Mouse (Mus musculus): ENCODE results near the gene Acadvl. TPM values are rescaled to one million over a fixed set of nuclear protein-coding genes. Genes with fewer than 3 reads are reported as not detected.

The Acadvl gene
- total RNA-seq (2023): 57.5 TPM

DNA sequence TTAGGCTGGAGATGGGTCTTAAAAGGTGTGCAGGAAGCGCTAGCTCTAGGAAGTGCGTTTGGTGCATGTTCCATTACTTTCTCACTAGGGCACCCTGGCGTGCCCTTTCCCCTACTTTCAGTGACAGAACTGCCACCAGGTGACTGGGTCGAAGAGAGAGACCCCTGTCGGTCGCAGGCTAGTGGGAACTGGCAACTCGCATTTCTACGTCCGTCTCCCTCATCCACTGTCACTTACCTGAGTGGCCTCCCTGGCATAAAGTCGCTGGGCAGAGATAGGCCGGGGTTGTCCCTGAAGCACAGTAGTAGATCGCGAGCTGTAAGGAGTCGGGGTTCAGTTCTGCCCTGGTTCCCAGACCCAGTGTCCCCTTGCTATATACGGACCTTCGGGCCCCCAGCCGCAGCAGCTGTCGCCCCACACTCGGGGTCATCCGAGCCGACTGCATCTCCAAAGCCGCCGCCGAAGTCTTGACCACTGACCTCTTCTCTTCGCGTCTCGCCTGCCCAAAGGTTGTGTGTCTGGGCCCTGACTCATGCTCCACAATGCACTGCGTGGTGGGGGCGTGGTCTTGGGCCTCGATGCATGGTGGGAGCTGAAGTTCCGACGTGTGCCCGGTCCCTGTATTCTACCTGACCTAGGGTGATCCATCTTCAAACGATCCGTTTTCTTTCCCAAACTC, at the start of gene Acadvl:
Gene Acadvl, minus strand, starts transcription at position 532 of the 679 bp plus-strand sequence.

DNA sequence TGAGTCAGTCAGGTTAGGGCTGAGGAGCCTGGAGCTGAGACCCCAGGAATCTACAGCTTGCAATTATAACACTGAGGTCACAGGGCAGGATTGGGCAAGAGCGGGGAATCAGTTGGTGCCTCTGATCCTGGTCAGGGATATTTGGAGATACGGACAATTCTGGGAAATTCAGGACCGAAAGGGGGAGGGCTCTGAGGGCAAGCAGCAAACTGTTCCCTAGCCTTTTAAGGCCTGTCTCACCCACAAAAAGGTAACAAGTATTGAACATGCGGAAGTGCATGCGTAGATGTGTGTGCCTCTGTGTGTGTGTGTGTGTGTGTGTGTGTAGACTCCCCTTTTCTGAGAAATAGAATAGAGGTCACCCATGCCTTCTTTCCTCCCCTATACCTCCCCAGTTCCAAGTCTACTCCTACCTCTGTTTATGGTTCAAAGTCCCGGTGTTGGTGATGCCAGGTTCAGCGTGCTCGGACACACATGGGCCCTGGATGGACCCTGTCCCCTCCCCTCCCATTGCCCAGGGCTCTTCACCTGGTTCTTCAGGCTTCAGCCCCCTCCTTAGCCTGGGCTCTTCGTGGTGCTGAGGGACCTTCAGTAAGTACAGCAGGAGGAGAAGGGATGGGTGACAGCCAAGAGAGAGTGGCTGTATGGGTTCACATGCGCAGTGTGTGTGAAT, 38.8 kb upstream of the Acadvl start, which contains the start of gene Asgr1:
Gene Asgr1, plus strand, starts transcription at position 188 of the 673 bp plus-strand sequence.

DNA sequence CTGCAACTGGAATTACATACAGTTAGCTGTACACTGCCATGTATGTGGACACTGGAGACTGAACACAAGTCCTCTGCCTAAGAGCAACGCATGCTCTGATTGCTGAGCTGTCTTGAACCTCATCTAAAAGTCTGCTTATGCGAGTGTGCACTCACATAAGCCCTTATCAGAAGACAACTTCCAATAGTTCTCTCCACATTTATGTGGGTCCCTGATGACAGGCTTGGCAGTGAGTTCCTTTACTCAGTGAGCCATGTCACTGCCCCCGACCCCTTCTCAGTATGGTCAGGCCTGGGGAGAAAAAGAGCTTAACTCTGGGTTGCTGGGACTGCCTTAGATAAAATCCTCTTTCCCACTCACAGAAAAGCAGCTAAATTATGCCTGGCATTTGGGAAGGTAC, 1.5 kb upstream of the Acadvl start, which contains the start of gene Dlg4:
Gene Dlg4, plus strand, starts transcription at position 274 of the 400 bp plus-strand sequence.

DNA sequence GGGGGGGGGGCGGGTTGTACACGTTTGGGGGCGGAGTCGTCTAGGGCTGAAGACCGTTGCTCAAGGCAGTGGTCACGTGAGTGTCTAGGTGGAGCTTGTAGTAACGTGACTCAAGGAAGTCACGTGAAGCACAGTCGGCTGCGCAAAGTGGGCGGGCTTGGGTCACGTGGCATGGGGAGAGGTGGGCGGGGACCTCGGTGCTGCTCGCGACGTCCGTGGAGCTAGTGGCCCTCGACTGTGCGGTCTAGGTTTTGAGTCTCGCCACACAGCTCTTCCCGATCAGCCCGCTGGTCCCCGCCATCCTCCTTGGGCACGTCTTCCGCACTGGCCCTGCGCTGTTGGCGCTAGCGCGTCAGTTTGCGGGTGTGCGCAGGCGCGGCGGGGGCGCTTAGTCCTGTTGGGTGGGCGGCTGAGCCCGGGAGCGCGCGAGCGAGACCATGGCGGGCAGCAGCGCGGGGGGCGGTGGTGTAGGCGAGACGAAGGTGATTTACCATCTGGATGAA, 14.8 kb downstream of the Acadvl start, which contains the start of gene Dvl2:
Gene Dvl2, plus strand, starts transcription at position 200 of the 503 bp plus-strand sequence.

DNA sequence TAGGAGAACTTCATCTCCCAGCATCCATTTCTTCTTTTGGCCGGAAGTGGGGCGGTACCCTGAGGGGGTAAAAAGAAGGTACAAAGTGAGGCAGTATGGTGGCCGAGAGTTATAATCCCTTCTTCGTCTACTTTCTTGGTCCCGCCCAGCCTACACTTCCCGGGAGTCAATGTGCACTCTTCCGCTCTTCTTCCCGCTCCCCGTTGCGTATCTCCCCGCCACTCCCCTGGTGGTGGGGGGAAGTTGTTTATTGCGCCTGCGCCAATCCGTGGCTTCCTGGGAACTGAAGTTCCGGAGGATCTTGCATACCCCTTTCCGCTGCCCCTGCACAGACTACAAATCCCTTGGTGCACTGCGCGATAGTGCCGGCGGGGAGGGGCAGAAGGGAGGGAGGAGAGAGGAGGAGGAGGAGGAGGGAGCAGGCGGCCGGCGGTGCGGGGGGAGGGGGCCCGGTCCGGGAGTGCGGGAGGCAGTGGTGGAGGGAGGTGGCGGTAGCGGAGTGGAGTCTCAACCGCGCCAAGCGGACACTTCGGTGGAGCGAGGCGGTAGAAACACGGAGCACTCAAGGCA, 19.7 kb downstream of the Acadvl start, which contains the start of gene Phf23:
Gene Phf23, plus strand, starts transcription at position 387 of the 570 bp plus-strand sequence.

DNA sequence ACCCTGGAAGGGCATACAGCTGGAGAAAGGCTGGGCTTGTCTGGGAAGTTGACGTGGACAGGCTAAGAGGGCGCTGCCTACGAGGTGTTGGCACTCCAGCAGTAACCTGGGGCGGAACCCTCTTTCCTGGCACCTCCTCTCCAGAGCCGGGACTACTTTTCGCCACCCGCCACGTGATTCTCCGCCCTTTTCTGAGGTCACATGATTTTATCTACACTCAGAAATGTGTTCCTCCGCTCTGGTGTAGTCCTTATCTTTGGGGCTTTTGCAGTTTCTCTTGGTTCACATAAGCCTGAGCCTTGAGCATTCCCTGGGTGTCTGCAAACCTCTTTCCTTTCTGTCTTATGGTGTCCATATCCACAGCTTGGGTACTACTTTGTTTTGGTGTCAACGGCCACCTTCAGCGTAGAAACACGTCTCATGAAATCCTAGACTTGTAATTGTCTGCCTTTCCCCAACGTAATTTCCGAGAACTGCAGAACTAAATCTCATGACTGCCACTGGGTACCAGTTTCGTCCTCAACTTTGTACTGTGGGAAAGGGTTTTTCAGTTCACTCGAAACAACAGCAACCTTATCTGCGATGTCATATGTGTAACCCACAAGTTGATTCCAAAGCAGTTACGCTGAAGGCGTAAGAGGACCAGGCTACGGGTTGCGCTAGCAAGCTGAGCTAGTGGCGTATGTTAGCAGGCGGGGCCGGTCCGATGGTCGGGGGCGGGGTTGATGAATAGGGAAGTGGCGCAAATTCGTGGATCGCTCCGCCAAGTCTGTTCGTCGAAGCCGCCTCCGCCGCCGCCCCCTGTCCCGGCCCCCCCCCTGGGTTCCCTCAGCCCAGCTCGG, 24.1 kb downstream of the Acadvl start, which contains the start of gene Gabarap:
Gene Gabarap, plus strand, starts transcription at position 294 of the 842 bp plus-strand sequence.

DNA sequence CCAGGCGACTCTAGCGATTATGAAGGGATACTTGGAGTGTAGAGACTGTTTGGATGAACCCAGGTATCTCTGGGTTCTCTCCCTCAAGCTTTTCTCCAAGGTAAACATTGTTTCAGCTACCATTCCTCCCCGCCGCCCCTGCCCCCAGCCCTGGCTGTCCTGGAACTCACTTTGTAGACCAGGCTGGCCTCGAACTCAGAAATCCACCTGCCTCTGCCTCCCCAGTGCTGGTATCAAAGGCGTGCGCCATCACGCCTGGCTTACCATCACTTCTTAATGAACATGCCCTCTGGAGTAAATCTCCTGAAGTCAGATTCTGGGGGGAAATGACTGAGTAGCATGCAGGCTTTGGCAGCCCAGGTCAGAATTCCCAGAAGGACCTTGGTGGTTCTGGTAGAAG, 33.0 kb downstream of the Acadvl start, which contains the start of gene Elp5:
Gene Elp5, minus strand, starts transcription at position 293 of the 400 bp plus-strand sequence.

DNA sequence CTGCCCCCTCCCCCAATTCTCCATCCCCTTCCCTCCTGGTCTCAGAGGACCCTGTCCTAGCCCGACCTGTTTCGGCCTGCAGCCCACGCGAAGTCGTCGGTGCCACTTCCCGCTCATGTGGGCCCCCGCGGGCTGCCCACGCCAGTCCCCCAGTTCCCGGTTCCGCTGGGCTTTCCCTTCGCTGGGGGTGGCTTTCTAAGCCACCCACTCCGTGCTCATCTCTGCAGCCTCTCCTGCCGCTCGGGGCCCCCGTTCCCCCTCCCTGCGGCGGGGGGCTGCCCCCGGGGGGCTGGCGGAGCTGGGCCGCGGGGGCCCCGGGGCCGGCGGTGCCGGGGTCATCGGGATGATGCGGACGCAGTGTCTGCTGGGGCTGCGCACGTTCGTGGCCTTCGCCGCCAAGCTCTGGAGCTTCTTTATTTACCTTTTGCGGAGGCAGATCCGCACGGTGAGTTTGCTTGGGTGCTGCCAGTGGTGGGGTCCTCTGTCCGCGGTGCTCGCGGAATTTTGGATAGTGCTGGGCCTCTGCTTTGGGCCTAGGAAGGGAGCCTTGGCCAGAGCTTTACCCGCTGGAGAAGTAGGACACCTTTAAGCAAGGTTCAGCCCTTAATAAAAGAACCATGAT, 34.0 kb downstream of the Acadvl start, which contains the start of gene Ctdnep1:
Gene Ctdnep1, plus strand, starts transcription at position 16 of the 622 bp plus-strand sequence.

DNA sequence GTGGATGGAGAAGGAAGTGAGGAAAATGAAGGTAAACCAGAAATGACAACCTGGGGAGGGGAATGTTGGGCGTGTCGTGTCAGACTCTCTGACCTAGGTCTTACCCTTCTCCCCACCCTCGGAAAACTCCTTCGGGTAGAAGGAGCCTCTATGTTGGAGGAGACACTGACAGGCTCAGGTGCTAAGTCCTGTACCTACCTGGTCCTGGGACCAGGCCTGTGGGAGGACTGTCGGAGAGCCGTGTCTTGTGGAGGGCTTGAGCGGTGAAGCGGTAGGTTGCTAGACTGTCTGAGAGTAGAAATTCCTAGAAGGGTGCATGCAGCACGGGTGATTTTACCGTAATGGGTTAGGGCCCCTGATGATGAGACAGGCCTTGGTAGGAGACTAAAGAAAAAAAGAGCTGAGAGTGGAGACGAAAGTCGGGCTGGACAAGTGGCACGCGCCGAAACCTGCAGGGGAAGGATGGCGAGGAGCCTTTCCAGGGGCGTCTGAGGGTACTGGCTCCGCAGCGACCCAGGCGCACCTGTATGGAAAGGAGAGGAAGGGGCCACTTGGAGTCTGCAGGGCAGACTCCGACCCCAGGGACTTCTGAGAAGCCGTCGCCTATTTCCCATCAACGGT, 50.5 kb downstream of the Acadvl start, which contains the start of gene Cldn7:
Gene Cldn7, plus strand, starts transcription at position 130 of the 621 bp plus-strand sequence.

Other genes starting within 250 kb of the Acadvl start
- 52.5 TPM for gene Zbtb4, start 249.5 kb downstream of the Acadvl start, total RNA-seq (2023)
- gene Chrnb1, start 219.5 kb downstream of the Acadvl start, total RNA-seq (2023): 1.9 TPM
- not detected for gene Fgf11, start 213.6 kb downstream of the Acadvl start, total RNA-seq (2023)
- not detected for gene Tmem102, start 209.8 kb downstream of the Acadvl start, total RNA-seq (2023)
- gene Gm39566, start 200.1 kb downstream of the Acadvl start, total RNA-seq (2023): not detected
- not detected for gene Spem2, start 196.9 kb downstream of the Acadvl start, total RNA-seq (2023)
- not detected for gene Spem1, start 193.2 kb downstream of the Acadvl start, total RNA-seq (2023)
- 2.8 TPM for gene Nlgn2, start 177.6 kb downstream of the Acadvl start, total RNA-seq (2023)
- gene Tmem256, start 176.9 kb downstream of the Acadvl start, total RNA-seq (2023): 14.5 TPM
- gene Plscr3, start 169.0 kb downstream of the Acadvl start, total RNA-seq (2023): 10.6 TPM
- gene Tnk1, start 156.7 kb downstream of the Acadvl start, total RNA-seq (2023): not detected
- not detected for gene Tmem95, start 137.4 kb downstream of the Acadvl start, total RNA-seq (2023)
- 1.00 TPM for gene Kctd11, start 134.0 kb downstream of the Acadvl start, total RNA-seq (2023)
- gene Acap1, start 119.9 kb downstream of the Acadvl start, total RNA-seq (2023): 384 TPM
- 1.1 TPM for gene 2810408A11Rik, start 114.4 kb downstream of the Acadvl start, total RNA-seq (2023)
- 46.9 TPM for gene Neurl4, start 114.3 kb downstream of the Acadvl start, total RNA-seq (2023)
- gene Gps2, start 101.5 kb downstream of the Acadvl start, total RNA-seq (2023): 146 TPM
- gene Eif5a, start 93.5 kb downstream of the Acadvl start, total RNA-seq (2023): 275 TPM
- gene Ybx2, start 79.6 kb downstream of the Acadvl start, total RNA-seq (2023): not detected
- gene Slc2a4, start 67.2 kb downstream of the Acadvl start, total RNA-seq (2023): 0.62 TPM
- not detected for gene Cldn7, start 50.6 kb downstream of the Acadvl start, total RNA-seq (2023)
- 69.6 TPM for gene Ctdnep1, start 34.3 kb downstream of the Acadvl start, total RNA-seq (2023)
- 35.0 TPM for gene Elp5, start 32.9 kb downstream of the Acadvl start, total RNA-seq (2023)
- gene Gabarap, start 24.3 kb downstream of the Acadvl start, total RNA-seq (2023): 187 TPM
- 50.0 TPM for gene Phf23, start 19.6 kb downstream of the Acadvl start, total RNA-seq (2023)
- 26.9 TPM for gene Dvl2, start 14.8 kb downstream of the Acadvl start, total RNA-seq (2023)
- 38.6 TPM for gene Dlg4, start 1.5 kb upstream of the Acadvl start, total RNA-seq (2023)
- gene Asgr1, start 38.7 kb upstream of the Acadvl start, total RNA-seq (2023): not detected
- not detected for gene Asgr2, start 77.2 kb upstream of the Acadvl start, total RNA-seq (2023)
- gene Mgl2, start 114.9 kb upstream of the Acadvl start, total RNA-seq (2023): not detected
- gene Clec10a, start 140.8 kb upstream of the Acadvl start, total RNA-seq (2023): 1.5 TPM
- not detected for gene Slc16a11, start 197.3 kb upstream of the Acadvl start, total RNA-seq (2023)
- 1.8 TPM for gene Slc16a13, start 205.7 kb upstream of the Acadvl start, total RNA-seq (2023)
- 0.21 TPM for gene Bcl6b, start 214.4 kb upstream of the Acadvl start, total RNA-seq (2023)
- 70.8 TPM for gene 0610010K14Rik, start 222.5 kb upstream of the Acadvl start, total RNA-seq (2023)
- 2.5 TPM for gene Gm21988, start 224.4 kb upstream of the Acadvl start, total RNA-seq (2023)
- gene Rnasek, start 224.4 kb upstream of the Acadvl start, total RNA-seq (2023): 62.8 TPM
- gene Alox12, start 239.9 kb upstream of the Acadvl start, total RNA-seq (2023): 0.73 TPM

All from CD4-positive naive resting alpha-beta T cell, adult 76 days (primary cell).